Mouse (Mus musculus) stomach, embryonic 16.5 days (tissue): ENCODE results near the gene Sgpp2. TPM values are rescaled to one million over a fixed set of nuclear protein-coding genes. Genes with fewer than 3 reads are reported as not detected.

Experiments used
- ATAC-seq: fragments of 200-750 bp; cut with Nextera tagmentation; 2 replicates; pipeline ENCODE4 v1.8.0; 2017; ENCODE audit warnings: moderate number of reproducible peaks, moderate TSS enrichment; ENCODE audit not compliant: insufficient read depth, low FRiP score
- H3K27ac ChIP-seq: fragments of 300-500 bp; sonication (generic); 2 replicates; pipeline ENCODE4 v1.5.1; 2014; ENCODE audit warnings: low read length
- H3K27me3 ChIP-seq: fragments of 300-500 bp; sonication (generic); 2 replicates; pipeline ENCODE4 v1.6.1; 2014; ENCODE audit warnings: low read length, control low read depth, mixed read lengths; ENCODE audit not compliant: control insufficient read depth, insufficient read depth
- H3K36me3 ChIP-seq: fragments of 300-500 bp; sonication (generic); 2 replicates; pipeline ENCODE4 v1.6.1; 2014; ENCODE audit warnings: low read length; ENCODE audit not compliant: control insufficient read depth, insufficient read depth
- H3K4me1 ChIP-seq: fragments of 300-500 bp; sonication (generic); 2 replicates; pipeline ENCODE4 v1.6.1; 2014; ENCODE audit warnings: low read length, control low read depth, mixed read lengths; ENCODE audit not compliant: control insufficient read depth, insufficient read depth
- H3K4me2 ChIP-seq: fragments of 300-500 bp; sonication (generic); 2 replicates; pipeline ENCODE4 v1.6.1; 2014; ENCODE audit warnings: low read depth, low read length, mixed read lengths
- H3K4me3 ChIP-seq: fragments of 300-500 bp; sonication (generic); replicated peaks from 2 replicates; pipeline ENCODE4 v1.5.1; 2014; ENCODE audit warnings: mild to moderate bottlenecking, low read length
- H3K9ac ChIP-seq: fragments of 300-500 bp; sonication (generic); 2 replicates; pipeline ENCODE4 v1.6.1; 2014; ENCODE audit warnings: low read length
- H3K9me3 ChIP-seq: fragments of 300-500 bp; sonication (generic); replicated peaks from 2 replicates; pipeline ENCODE4 v1.6.1; 2016; ENCODE audit warnings: low read length, control low read depth; ENCODE audit not compliant: control insufficient read depth
- WGBS: fragments of 180-500 bp; shearing (Covaris S2); extraction: QIAGEN DNeasy Blood & Tissue Kit; methylation state at CpG from one replicate; pipeline ENCODE4 v1.1.7; 2014; 5-methylcytosine and 5-hydroxymethylcytosine counted together
- polyA plus RNA-seq: library from polyadenylated mRNA; unstranded; fragments of >200 nt; fragmentation: Nextera tagmentation; extraction: Ambion mirVana; gene quantifications from 2 replicates; pipeline ENCODE4 v1.2.1, GENCODE M21; 2015

Sgpp2 gene
- polyA plus RNA-seq, 1 experiment from 2014 or later: 22.7 TPM

- Histone ChIP-seq H3K4me3 (no peak overlapping the region), H3K9me3 (no peaks in the 10 kb centered on the region), H3K36me3 (no peaks in the 10 kb centered on the region), H3K27me3 (no peaks in the 10 kb centered on the region), H3K4me2 (no peak overlapping the region), H3K4me1 (0 out of 2 replicates have a peak, but pooled peaks cover 3% of the 10 kb centered on the region), H3K27ac (no peak overlapping the region), H3K9ac (no peak overlapping the region)
- WGBS: 54% methylated on average over 4 of the region's 4 CpGs
- ATAC-seq: no peak
These were observed 114.7 kb downstream of the Sgpp2 start for GRCm38 (mm10) chr1:78424848-78425247.

DNA sequence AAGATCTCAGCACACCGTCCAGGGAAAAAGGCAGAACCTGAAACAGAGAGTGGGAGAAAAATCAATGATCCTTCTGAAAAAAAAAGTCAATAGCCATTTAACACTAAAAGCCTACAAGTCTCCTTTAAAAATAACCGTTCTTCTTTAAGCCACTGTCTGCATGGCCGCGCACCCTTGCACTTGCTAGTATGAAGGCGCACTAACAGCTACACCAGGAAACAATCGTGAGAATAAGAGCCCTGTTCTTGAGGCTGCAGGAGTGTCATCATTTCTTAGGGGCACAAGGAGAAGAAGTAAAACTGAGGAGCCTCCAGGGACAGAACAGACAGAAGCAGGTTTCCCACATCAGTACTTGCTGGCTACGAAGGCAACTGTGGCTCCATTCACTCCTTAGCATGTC, 115.2 kb downstream of the Sgpp2 start:
- 0 out of 2 replicates have a peak, but pooled peaks cover 3% of the 10 kb centered on the region for H3K4me1 ChIP-seq
- no peak overlapping the region for H3K4me2 ChIP-seq
- H3K9me3 ChIP-seq: no peaks in the 10 kb centered on the region
- no peak overlapping the region for H3K27ac ChIP-seq
- no peak for ATAC-seq
- no peak overlapping the region for H3K4me3 ChIP-seq
- H3K9ac ChIP-seq: no peak overlapping the region
- WGBS: 72% methylated on average over 7 of the region's 7 CpGs
- H3K27me3 ChIP-seq: no peaks in the 10 kb centered on the region
- H3K36me3 ChIP-seq: no peaks in the 10 kb centered on the region

DNA sequence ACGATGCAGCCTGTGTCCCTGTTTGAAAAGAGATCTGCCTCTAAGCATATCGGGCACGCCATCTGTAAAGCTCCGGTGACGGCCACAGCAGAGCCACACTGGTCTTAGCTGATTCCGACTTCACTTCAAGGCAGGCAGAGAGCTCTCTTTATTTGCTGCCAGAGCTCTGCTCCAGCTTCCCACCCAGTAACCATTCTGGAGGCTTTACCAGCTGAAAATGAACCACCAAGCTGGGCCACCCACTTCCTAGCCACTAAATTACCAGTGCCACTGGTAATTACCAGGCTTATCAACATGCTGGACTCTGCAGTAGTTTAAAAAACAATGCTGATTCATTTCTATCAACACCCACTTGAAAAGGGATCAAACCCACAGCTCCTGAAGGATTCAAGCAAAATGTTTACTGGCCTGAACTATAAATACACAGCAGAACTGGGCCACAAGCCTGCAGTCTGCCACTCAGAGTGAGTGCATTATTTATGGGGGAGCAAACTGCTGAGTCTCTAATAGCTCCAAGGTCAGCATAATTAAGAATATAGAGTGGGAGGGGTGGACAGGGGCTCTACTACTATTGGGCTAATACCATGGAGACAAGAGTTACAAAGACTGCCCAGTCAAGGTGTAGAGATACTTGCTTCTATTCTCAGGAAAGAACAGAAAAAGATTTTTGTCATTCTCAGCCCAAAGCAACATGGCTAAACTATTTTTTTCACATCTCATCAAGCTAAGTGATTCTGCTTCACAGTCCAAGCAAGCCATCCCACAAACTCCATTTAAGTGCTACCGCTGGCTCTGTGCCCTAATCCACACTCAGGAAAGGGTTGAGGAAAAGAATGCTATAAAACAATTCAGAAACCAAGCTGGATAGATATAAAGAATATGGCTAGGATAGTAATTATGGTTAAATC, 115.9 kb downstream of the Sgpp2 start:
- H3K4me1 ChIP-seq: 0 out of 2 replicates have a peak, but pooled peaks cover 3% of the 10 kb centered on the region
- WGBS: 80% methylated on average over 7 of the region's 7 CpGs
- H3K4me3 ChIP-seq: no peak overlapping the region
- ATAC-seq: no peak
- H3K9ac ChIP-seq: no peak overlapping the region
- no peak overlapping the region for H3K27ac ChIP-seq
- no peak overlapping the region for H3K4me2 ChIP-seq
- H3K36me3 ChIP-seq: no peaks in the 10 kb centered on the region
- H3K9me3 ChIP-seq: no peaks in the 10 kb centered on the region
- H3K27me3 ChIP-seq: no peaks in the 10 kb centered on the region

DNA sequence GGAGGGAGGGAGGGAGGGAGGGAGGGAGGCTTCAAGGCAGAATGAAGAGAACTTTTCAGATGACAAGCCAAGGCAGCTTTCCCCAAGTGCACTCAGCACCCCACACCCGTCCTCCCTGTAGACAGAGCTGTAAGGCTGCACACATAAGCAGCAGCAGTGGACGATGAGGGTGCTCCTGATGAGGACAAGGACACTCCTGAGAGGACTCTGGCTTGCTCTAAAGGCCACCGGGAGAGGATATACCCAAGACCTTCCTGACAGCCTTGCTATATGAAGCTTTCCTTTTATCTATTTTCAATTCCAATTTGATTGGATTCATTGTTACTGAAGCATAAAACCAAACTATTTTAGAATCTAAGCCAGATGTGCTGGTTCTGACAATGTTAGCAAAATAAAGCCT, 116.7 kb downstream of the Sgpp2 start:
- no peak for ATAC-seq
- Histone ChIP-seq H3K9me3 (no peaks in the 10 kb centered on the region), H3K4me3 (no peak overlapping the region), H3K4me2 (no peak overlapping the region), H3K27ac (no peak overlapping the region), H3K9ac (no peak overlapping the region), H3K36me3 (no peaks in the 10 kb centered on the region), H3K4me1 (0 out of 2 replicates have a peak, but pooled peaks cover 3% of the 10 kb centered on the region), H3K27me3 (no peaks in the 10 kb centered on the region)
- WGBS: 79% methylated on average over 3 of the region's 3 CpGs

GRCm38 (mm10) chr1:78428851-78429250, 118.7 kb downstream of the Sgpp2 start:
- Histone ChIP-seq H3K27me3 (no peaks in the 10 kb centered on the region), H3K9ac (no peak overlapping the region), H3K36me3 (no peaks in the 10 kb centered on the region), H3K4me2 (no peak overlapping the region), H3K4me1 (0 out of 2 replicates have a peak, but pooled peaks cover 3% of the 10 kb centered on the region), H3K4me3 (no peak overlapping the region), H3K27ac (no peak overlapping the region), H3K9me3 (no peaks in the 10 kb centered on the region)
- ATAC-seq: no peak
- WGBS: 84% methylated on average over 11 of the region's 11 CpGs

GRCm38 (mm10) chr1:78433472-78433871, 123.3 kb downstream of the Sgpp2 start:
- Histone ChIP-seq H3K27ac (no peak overlapping the region), H3K9me3 (no peaks in the 10 kb centered on the region), H3K9ac (no peak overlapping the region), H3K36me3 (no peaks in the 10 kb centered on the region), H3K4me2 (no peak overlapping the region), H3K4me1 (peaks cover 4% of the 10 kb centered on the region), H3K27me3 (no peaks in the 10 kb centered on the region), H3K4me3 (no peak overlapping the region)
- ATAC-seq: no peak
- WGBS: 93% methylated on average over 9 of the region's 9 CpGs

GRCm38 (mm10) chr1:78435967-78436366, 125.8 kb downstream of the Sgpp2 start:
- H3K27ac ChIP-seq: no peak overlapping the region
- H3K36me3 ChIP-seq: peaks cover 7% of the 10 kb centered on the region; the same call in 1 of the 2 replicates
- H3K27me3 ChIP-seq: no peaks in the 10 kb centered on the region
- no peak overlapping the region for H3K4me3 ChIP-seq
- H3K4me1 ChIP-seq: peaks cover 4% of the 10 kb centered on the region
- 61% methylated on average over 2 of the region's 2 CpGs for WGBS
- no peaks in the 10 kb centered on the region for H3K9me3 ChIP-seq
- H3K9ac ChIP-seq: no peak overlapping the region
- no peak overlapping the region for H3K4me2 ChIP-seq
- ATAC-seq: peak; percentile 33; the same call in 1 of the 2 replicates

- 91% methylated on average over 1 of the region's 1 CpGs for WGBS
- Histone ChIP-seq H3K4me1 (peaks cover 4% of the 10 kb centered on the region), H3K9me3 (no peaks in the 10 kb centered on the region), H3K36me3 (peaks cover 7% of the 10 kb centered on the region; the same call in 1 of the 2 replicates), H3K9ac (no peak overlapping the region), H3K4me3 (no peak overlapping the region), H3K27ac (no peak overlapping the region), H3K27me3 (no peaks in the 10 kb centered on the region), H3K4me2 (no peak overlapping the region)
- ATAC-seq: no peak
These were observed 126.3 kb downstream of the Sgpp2 start for GRCm38 (mm10) chr1:78436445-78436844.

GRCm38 (mm10) chr1:78437150-78437549, 127.0 kb downstream of the Sgpp2 start:
- Histone ChIP-seq H3K9ac (no peak overlapping the region), H3K36me3 (peaks cover 9% of the 10 kb centered on the region; the same call in 1 of the 2 replicates), H3K4me1 (peaks cover 4% of the 10 kb centered on the region), H3K9me3 (no peaks in the 10 kb centered on the region), H3K4me2 (no peak overlapping the region), H3K27me3 (no peaks in the 10 kb centered on the region), H3K27ac (no peak overlapping the region), H3K4me3 (no peak overlapping the region)
- no peak for ATAC-seq
- WGBS: 75% methylated on average over 3 of the region's 3 CpGs
